Mouse (Mus musculus) large intestine, adult 2 months (tissue): ENCODE measurements around the gene Vti1b. TPM values are rescaled to one million over a fixed set of nuclear protein-coding genes. Genes with fewer than 3 reads are reported as not detected.

Source experiments
- DNase-seq: peaks from one replicate; pipeline ENCODE4 v3.0.0-alpha.2; 2012; ENCODE audit warnings: low read depth, low spot score
- WGBS: fragments of 180-500 bp; shearing (Covaris S2); methylation state at CpG from one replicate; pipeline ENCODE4 v1.1.7; 2018; 5-methylcytosine and 5-hydroxymethylcytosine counted together
- polyA plus RNA-seq: library from polyadenylated mRNA; depleted of rRNA; stranded (reverse); fragments of >200 nt; gene quantifications from 2 replicates; pipeline ENCODE4 v1.2.3, GENCODE M21; 2012; rRNA removed

Vti1b gene
- polyA plus RNA-seq, 1 experiment: 32.9 TPM

- 82% methylated on average over 2 of the region's 2 CpGs for WGBS
- DNase-seq: no peak
These were observed 31.7 kb downstream of the Vti1b start for GRCm38 (mm10) chr12:79140811-79141210.

- WGBS: 20% methylated on average over 1 of the region's 1 CpGs
- no peak for DNase-seq
These were observed 33.0 kb downstream of the Vti1b start for GRCm38 (mm10) chr12:79139417-79139816.

- no peak for DNase-seq
These were observed 33.5 kb downstream of the Vti1b start for GRCm38 (mm10) chr12:79138999-79139398.

- DNase-seq: no peak
- WGBS: 79% methylated on average over 7 of the region's 7 CpGs
These were observed 35.5 kb downstream of the Vti1b start for GRCm38 (mm10) chr12:79136949-79137348.

GRCm38 (mm10) chr12:79135105-79135504 is 37.4 kb downstream of the Vti1b start:
- no peak for DNase-seq
- WGBS: 42% methylated on average over 4 of the region's 4 CpGs

GRCm38 (mm10) chr12:79134676-79135075 is 37.8 kb downstream of the Vti1b start:
- 70% methylated on average over 8 of the region's 8 CpGs for WGBS
- DNase-seq: no peak

- no peak for DNase-seq
These were observed 40.6 kb downstream of the Vti1b start for GRCm38 (mm10) chr12:79131706-79132460.

GRCm38 (mm10) chr12:79131178-79131675 is 41.2 kb downstream of the Vti1b start:
- DNase-seq: no peak
- 7% methylated on average over 22 of the region's 22 CpGs for WGBS

More at GRCm38 (mm10) chr12:79131706-79132460, 40.6 kb downstream of the Vti1b start:
- 49% methylated on average over 5 of the region's 5 CpGs for WGBS

- DNase-seq: peak; percentile 56
- under 1% methylated on average over 47 of the region's 47 CpGs for WGBS
These were observed 41.9 kb downstream of the Vti1b start, which contains the start of gene Arg2 for GRCm38 (mm10) chr12:79130299-79131177. Gene Arg2, plus strand, starts transcription at chr12:79130777.

GRCm38 (mm10) chr12:79122820-79123219 is 49.6 kb downstream of the Vti1b start:
- DNase-seq: no peak
- WGBS: 34% methylated on average over 3 of the region's 3 CpGs

GRCm38 (mm10) chr12:79118991-79119390 is 53.5 kb downstream of the Vti1b start:
- 28% methylated on average over 4 of the region's 4 CpGs for whole genome bisulfite sequencing
- peak; percentile 73 for DNase-seq

Other genes with a start within 250 kb of the Vti1b start
- gene Tmem229b, start 165.0 kb downstream of the Vti1b start, polyA plus RNA-seq: 9.8 and 11.0 TPM in 2 replicates
- 13.3 and 26.2 TPM in 2 replicates for gene Plekhh1, start 143.5 kb downstream of the Vti1b start, polyA plus RNA-seq
- 8.4 and 13.1 TPM in 2 replicates for gene Pigh, start 83.0 kb downstream of the Vti1b start, polyA plus RNA-seq
- gene Arg2, start 41.9 kb downstream of the Vti1b start, polyA plus RNA-seq: 38.4 and 151 TPM in 2 replicates
- gene Rdh11, start 19.6 kb upstream of the Vti1b start, polyA plus RNA-seq: 15.5 and 30.2 TPM in 2 replicates
- gene Rdh12, start 36.2 kb upstream of the Vti1b start, polyA plus RNA-seq: 1.2 and 1.5 TPM in 2 replicates
- gene Zfyve26, start 123.6 kb upstream of the Vti1b start, polyA plus RNA-seq: 12.5 and 21.0 TPM in 2 replicates
- gene Rad51b, start 124.6 kb upstream of the Vti1b start, polyA plus RNA-seq: 1.3 and 1.7 TPM in 2 replicates